Mouse (Mus musculus) CH12.LX (cell line): ENCODE measurements around the gene Tbc1d22b. TPM values are rescaled to one million over a fixed set of nuclear protein-coding genes. Genes with fewer than 3 reads are reported as not detected.

Experiments used
- DNase-seq: peaks from one replicate; pipeline ENCODE4 v3.0.0-alpha.2; 2013; ENCODE audit errors: extremely low read depth
- H3K27ac ChIP-seq: 2 replicates; pipeline ENCODE4 v1.5.1; 2012; ENCODE audit warnings: low read depth, mild to moderate bottlenecking, control low read depth, moderate library complexity; ENCODE audit not compliant: insufficient read depth
- H3K27me3 ChIP-seq: replicated peaks from 2 replicates; pipeline ENCODE3; 2012; ENCODE audit warnings: inconsistent platforms
- H3K36me3 ChIP-seq, 2 experiments: replicated peaks in 1 of 2; 2 replicates each; pipeline versions ENCODE3 to v1.6.1; 2012; ENCODE audit warnings: inconsistent platforms in 1 of 2, low read length in 1 of 2, mild to moderate bottlenecking in 1 of 2, mixed read lengths in 1 of 2, moderate library complexity in 1 of 2; ENCODE audit not compliant: control insufficient read depth in 1 of 2, insufficient read depth in 1 of 2
- H3K4me1 ChIP-seq, 2 experiments: 2 replicates each; pipeline ENCODE4 v1.6.1; 2012; ENCODE audit warnings: inconsistent platforms in 1 of 2, moderate library complexity in 1 of 2; ENCODE audit not compliant: insufficient read depth in 2 of 2, control insufficient read depth in 1 of 2
- H3K4me2 ChIP-seq: 2 replicates; pipeline ENCODE4 v1.6.1; 2012; ENCODE audit warnings: low read depth, mild to moderate bottlenecking, control low read depth; ENCODE audit not compliant: poor library complexity, insufficient read depth, severe bottlenecking
- H3K4me3 ChIP-seq, 3 experiments: fragments of 150-350 bp in 1 of 3; sonication (generic) in 1 of 3; replicated peaks in 1 of 3; 2 replicates each; pipeline versions ENCODE3 to v1.5.1; 2011 to 2012; ENCODE audit warnings: low read depth in 2 of 3, low read length in 2 of 3, mild to moderate bottlenecking in 2 of 3, moderate library complexity in 2 of 3, control low read depth in 1 of 3, improper control_type of control experiment in 1 of 3, inconsistent platforms in 1 of 3, mixed read lengths in 1 of 3; ENCODE audit not compliant: poor library complexity in 1 of 3
- H3K79me2 ChIP-seq: replicated peaks from 2 replicates; pipeline ENCODE4 v1.6.1; 2012; ENCODE audit warnings: mild to moderate bottlenecking, moderate library complexity; ENCODE audit not compliant: control insufficient read depth, poor library complexity, insufficient read depth, severe bottlenecking; ENCODE audit errors: extremely low read depth
- H3K9ac ChIP-seq: 2 replicates; pipeline ENCODE4 v1.6.1; 2012; ENCODE audit warnings: low read depth, mild to moderate bottlenecking, control low read depth, moderate library complexity; ENCODE audit not compliant: insufficient read depth
- H3K9me3 ChIP-seq: replicated peaks from 2 replicates; pipeline ENCODE3; 2012; ENCODE audit warnings: low read length, inconsistent platforms, mixed read lengths
- CHD2 ChIP-seq: IDR thresholded peaks from 2 replicates; pipeline ENCODE4 v1.6.1; 2011; ENCODE audit warnings: low read length, improper control_type of control experiment
- ELF1 ChIP-seq: IDR thresholded peaks from 2 replicates; pipeline ENCODE4 v1.6.1; 2014; ENCODE audit warnings: low read depth, mild to moderate bottlenecking, inconsistent platforms, low read length, improper control_type of control experiment
- GABPA ChIP-seq: IDR thresholded peaks from 2 replicates; pipeline ENCODE4 v1.6.1; 2012; ENCODE audit warnings: low read depth, low read length, improper control_type of control experiment, inconsistent platforms; ENCODE audit not compliant: insufficient replicate concordance
- HCFC1 ChIP-seq: IDR thresholded peaks from 2 replicates; pipeline ENCODE4 v1.6.1; 2012; ENCODE audit warnings: low read depth, mild to moderate bottlenecking, inconsistent platforms, low read length, improper control_type of control experiment
- JUN ChIP-seq: IDR thresholded peaks from 2 replicates; pipeline ENCODE4 v1.6.1; 2011; ENCODE audit warnings: low read depth, mild to moderate bottlenecking, low read length, improper control_type of control experiment, moderate library complexity; ENCODE audit not compliant: insufficient read depth
- MAFK ChIP-seq: IDR thresholded peaks from 2 replicates; pipeline ENCODE4 v1.6.1; 2011; ENCODE audit warnings: low read length, improper control_type of control experiment; ENCODE audit not compliant: insufficient replicate concordance
- MAX ChIP-seq: IDR thresholded peaks from 2 replicates; pipeline ENCODE4 v1.6.1; 2011; ENCODE audit warnings: low read length, improper control_type of control experiment
- MAZ ChIP-seq: IDR thresholded peaks from 2 replicates; pipeline ENCODE4 v1.6.1; 2012; ENCODE audit warnings: low read depth, mild to moderate bottlenecking, inconsistent platforms, low read length, improper control_type of control experiment, moderate library complexity
- MEF2A ChIP-seq: IDR thresholded peaks from 2 replicates; pipeline ENCODE4 v1.6.1; 2014; ENCODE audit warnings: low read depth, mild to moderate bottlenecking, inconsistent platforms, low read length, improper control_type of control experiment, borderline replicate concordance
- MXI1 ChIP-seq: IDR thresholded peaks from 2 replicates; pipeline ENCODE4 v1.6.1; 2011; ENCODE audit warnings: mild to moderate bottlenecking, low read depth, low read length, improper control_type of control experiment
- MYC ChIP-seq: IDR thresholded peaks from 2 replicates; pipeline ENCODE4 v1.6.1; 2011; ENCODE audit warnings: low read depth, mild to moderate bottlenecking, improper control_type of control experiment, low read length
- PAX5 ChIP-seq: IDR thresholded peaks from 2 replicates; pipeline ENCODE4 v1.6.1; 2012; ENCODE audit warnings: low read length, inconsistent platforms, mixed read lengths
- POLR2A ChIP-seq: IDR thresholded peaks from 2 replicates; pipeline ENCODE4 v1.6.1; 2011; ENCODE audit warnings: low read depth, mild to moderate bottlenecking, improper control_type of control experiment, low read length
- POLR2AphosphoS2 ChIP-seq: IDR thresholded peaks from 2 replicates; pipeline ENCODE4 v1.6.1; 2011; ENCODE audit warnings: low read depth, low read length, improper control_type of control experiment
- RAD21 ChIP-seq: IDR thresholded peaks from 2 replicates; pipeline ENCODE4 v1.6.1; 2011; ENCODE audit warnings: low read depth, mild to moderate bottlenecking, low read length, improper control_type of control experiment, moderate library complexity
- RCOR1 ChIP-seq: conservative IDR thresholded peaks from 2 replicates; pipeline ENCODE4 v1.6.1; 2012; ENCODE audit warnings: low read depth, mild to moderate bottlenecking, inconsistent platforms, low read length, improper control_type of control experiment
- SIN3A ChIP-seq: IDR thresholded peaks from 2 replicates; pipeline ENCODE4 v1.6.1; 2012; ENCODE audit warnings: low read length, improper control_type of control experiment, inconsistent platforms
- SMC3 ChIP-seq: IDR thresholded peaks from 2 replicates; pipeline ENCODE4 v1.6.1; 2011; ENCODE audit warnings: low read depth, low read length, improper control_type of control experiment
- TBP ChIP-seq: conservative IDR thresholded peaks from 2 replicates; pipeline ENCODE4 v1.6.1; 2011; ENCODE audit warnings: low read depth, low read length, improper control_type of control experiment
- TCF12 ChIP-seq: IDR thresholded peaks from 2 replicates; pipeline ENCODE4 v1.6.1; 2014; ENCODE audit warnings: low read depth, mild to moderate bottlenecking, inconsistent platforms, low read length, improper control_type of control experiment
- USF1 ChIP-seq: IDR thresholded peaks from 2 replicates; pipeline ENCODE4 v1.6.1; 2014; ENCODE audit warnings: low read depth, mild to moderate bottlenecking, inconsistent platforms, low read length, improper control_type of control experiment
- USF2 ChIP-seq: conservative IDR thresholded peaks from 2 replicates; pipeline ENCODE4 v1.6.1; 2011; ENCODE audit warnings: low read depth, low read length, improper control_type of control experiment
- ZC3H11A ChIP-seq: IDR thresholded peaks from 2 replicates; pipeline ENCODE4 v1.6.1; 2012; ENCODE audit warnings: low read depth, mild to moderate bottlenecking, inconsistent platforms, low read length, improper control_type of control experiment
- ZMIZ1 ChIP-seq: IDR thresholded peaks from 2 replicates; pipeline ENCODE4 v1.6.1; 2012; ENCODE audit warnings: low read depth, mild to moderate bottlenecking, inconsistent platforms, low read length, improper control_type of control experiment
- dilution Hi-C: fragments of 300-500 bp; cut with MboI; formaldehyde crosslinking; loops from 2 replicates; pipeline ENCODE4 v1.14.3; 2020; ENCODE audit warnings: low sequenced_read_pairs; ENCODE audit not compliant: extremely low pct_unique_long_range_greater_than_20kb, extremely low pct_ligation_motif_present
- in situ Hi-C: fragments of 300-500 bp; cut with MboI; formaldehyde crosslinking; loops from 3 replicates; pipeline ENCODE4 v1.14.3; 2019; ENCODE audit warnings: low sequenced_read_pairs, low pct_ligation_motif_present, low pct_unique_long_range_greater_than_20kb, mixed read lengths
- polyA plus RNA-seq: library from polyadenylated mRNA; unstranded; fragments of >175 nt; gene quantifications from 2 replicates; pipeline ENCODE4 v1.2.1, GENCODE M21; 2012; ENCODE audit warnings: low read depth; ENCODE audit not compliant: insufficient read length
- total RNA-seq, 2 experiments: library from RNA; depleted of rRNA; stranded (reverse); fragments of 300-350 nt in 1 of 2; fragments of >200 nt in 1 of 2; gene quantifications; 2 replicates each; pipeline ENCODE4 v1.2.3; 2012 to 2014

Tbc1d22b gene
- total and polyA plus RNA-seq, 3 experiments: 3.8 to 17.3 (median 6.6) TPM

- H3K36me3 ChIP-seq: peaks cover 0 to 48% of the 10 kb centered on the region in 2 experiments
- no peak overlapping the region for H3K9ac ChIP-seq
- in situ Hi-C loops: no loop called here
- H3K4me1 ChIP-seq: peaks cover 6 to 34% of the 10 kb centered on the region in 2 experiments; a peak in 3 of 4 replicates
- TF ChIP-seq MYC: no peak
- TF ChIP-seq MAZ: no peak
- TF ChIP-seq CHD2: no peak
- TF ChIP-seq JUN: no peak
- no peak for TF ChIP-seq POLR2AphosphoS2
- TF ChIP-seq MXI1: no peak
- no peak for TF ChIP-seq TCF12
- TF ChIP-seq GABPA: no peak
- TF ChIP-seq MAX: no peak
- no peak for TF ChIP-seq ELF1
- no peak for TF ChIP-seq USF1
- TF ChIP-seq, all 38 proteins: peak for 0
- no peaks in the 10 kb centered on the region for H3K9me3 ChIP-seq
- H3K27me3 ChIP-seq: no peaks in the 10 kb centered on the region
- no peak overlapping the region for H3K27ac ChIP-seq
- no peak for DNase-seq
- H3K4me2 ChIP-seq: no peak overlapping the region
- no peak overlapping the region for H3K4me3 ChIP-seq
- dilution Hi-C loops: no loop called here
- H3K79me2 ChIP-seq: peaks cover 8% of the 10 kb centered on the region
Measured at GRCm38 (mm10) chr17:29556456-29556855, 6.9 kb downstream of the Tbc1d22b start.

GRCm38 (mm10) chr17:29556893-29557292 lies 7.3 kb downstream of the Tbc1d22b start:
- no peak overlapping the region for H3K9ac ChIP-seq
- H3K4me2 ChIP-seq: no peak overlapping the region
- no peak overlapping the region for H3K4me3 ChIP-seq
- TF ChIP-seq MEF2A (no peak), ZC3H11A (no peak), SIN3A (no peak), TCF12 (no peak), RAD21 (no peak), TBP (no peak), MAFK (no peak), ZMIZ1 (no peak), USF1 (no peak), SMC3 (no peak), PAX5 (no peak), HCFC1 (no peak), POLR2A (no peak), RCOR1 (no peak), MYC (no peak), USF2 (no peak)
- H3K9me3 ChIP-seq: no peaks in the 10 kb centered on the region
- peaks cover 0 to 48% of the 10 kb centered on the region in 2 experiments for H3K36me3 ChIP-seq
- peaks cover 8% of the 10 kb centered on the region for H3K79me2 ChIP-seq
- peaks cover 4 to 30% of the 10 kb centered on the region in 2 experiments; a peak in 2 of 4 replicates for H3K4me1 ChIP-seq
- H3K27me3 ChIP-seq: no peaks in the 10 kb centered on the region
- in situ Hi-C loops: no loop called here
- H3K27ac ChIP-seq: no peak overlapping the region
- no peak for DNase-seq
- dilution Hi-C loops: no loop called here
